Mouse (Mus musculus): ENCODE data around the gene Kcnk12.

Kcnk12 gene

GRCm38 (mm10) chr17:87785721-87786120, 12.1 kb downstream of the Kcnk12 start:
- DNase-seq (ENCODE audit: low spot score) = no peak

GRCm38 (mm10) chr17:87784911-87785310, 12.9 kb downstream of the Kcnk12 start:
- no peak for DNase-seq (ENCODE audit: low spot score)

GRCm38 (mm10) chr17:87784141-87784831, 13.5 kb downstream of the Kcnk12 start:
- DNase-seq (ENCODE audit: low spot score) = no peak

- no peak for DNase-seq (ENCODE audit: low spot score)
Measured at GRCm38 (mm10) chr17:87781244-87781643, 16.6 kb downstream of the Kcnk12 start.

- no peak for DNase-seq (ENCODE audit: low spot score)
Measured at GRCm38 (mm10) chr17:87780164-87780563, 17.6 kb downstream of the Kcnk12 start.

GRCm38 (mm10) chr17:87774982-87775381, 22.8 kb downstream of the Kcnk12 start:
- no peak for DNase-seq (ENCODE audit: low spot score)

- no peak for DNase-seq (ENCODE audit: low spot score)
Measured at GRCm38 (mm10) chr17:87773175-87773574, 24.6 kb downstream of the Kcnk12 start.

GRCm38 (mm10) chr17:87770766-87771165, 27.0 kb downstream of the Kcnk12 start:
- no peak for DNase-seq (ENCODE audit: low spot score)

- DNase-seq (ENCODE audit: low spot score) = no peak
Measured at GRCm38 (mm10) chr17:87766888-87767287, 30.9 kb downstream of the Kcnk12 start.

- no peak for DNase-seq (ENCODE audit: low spot score)
Measured at GRCm38 (mm10) chr17:87765031-87765430, 32.8 kb downstream of the Kcnk12 start.

GRCm38 (mm10) chr17:87763146-87763545, 34.6 kb downstream of the Kcnk12 start:
- DNase-seq (ENCODE audit: low spot score) = no peak

GRCm38 (mm10) chr17:87760315-87760714, 37.5 kb downstream of the Kcnk12 start:
- no peak for DNase-seq (ENCODE audit: low spot score)

- peak; percentile 20 for DNase-seq (ENCODE audit: low spot score)
Measured at GRCm38 (mm10) chr17:87745926-87746888, 51.6 kb downstream of the Kcnk12 start.

- no peak for DNase-seq (ENCODE audit: low spot score)
Measured at GRCm38 (mm10) chr17:87744985-87745925, 52.5 kb downstream of the Kcnk12 start.

- no peak for DNase-seq (ENCODE audit: low spot score)
Measured at GRCm38 (mm10) chr17:87739835-87740234, 58.0 kb downstream of the Kcnk12 start.

GRCm38 (mm10) chr17:87737144-87737543, 60.6 kb downstream of the Kcnk12 start:
- no peak for DNase-seq (ENCODE audit: low spot score)

- no peak for DNase-seq (ENCODE audit: low spot score)
Measured at GRCm38 (mm10) chr17:87734471-87734870, 63.3 kb downstream of the Kcnk12 start.

GRCm38 (mm10) chr17:87731962-87732361, 65.8 kb downstream of the Kcnk12 start:
- no peak for DNase-seq (ENCODE audit: low spot score)

- no peak for DNase-seq (ENCODE audit: low spot score)
Measured at GRCm38 (mm10) chr17:87726489-87727356, 71.1 kb downstream of the Kcnk12 start.

- no peak for DNase-seq (ENCODE audit: low spot score)
Measured at GRCm38 (mm10) chr17:87724727-87725126, 73.1 kb downstream of the Kcnk12 start.

- DNase-seq (ENCODE audit: low spot score) = no peak
Measured at GRCm38 (mm10) chr17:87700101-87700500, 97.7 kb downstream of the Kcnk12 start.

Data from yolk sac, embryonic 10.5 days (tissue).